Mouse (Mus musculus) right cerebral cortex, postnatal 4 days (tissue): ENCODE measurements around the gene Tmem91.

Source experiments
- DNase-seq: peaks from one replicate; pipeline ENCODE4 v3.0.0-alpha.2; 2022

Tmem91 gene

DNA sequence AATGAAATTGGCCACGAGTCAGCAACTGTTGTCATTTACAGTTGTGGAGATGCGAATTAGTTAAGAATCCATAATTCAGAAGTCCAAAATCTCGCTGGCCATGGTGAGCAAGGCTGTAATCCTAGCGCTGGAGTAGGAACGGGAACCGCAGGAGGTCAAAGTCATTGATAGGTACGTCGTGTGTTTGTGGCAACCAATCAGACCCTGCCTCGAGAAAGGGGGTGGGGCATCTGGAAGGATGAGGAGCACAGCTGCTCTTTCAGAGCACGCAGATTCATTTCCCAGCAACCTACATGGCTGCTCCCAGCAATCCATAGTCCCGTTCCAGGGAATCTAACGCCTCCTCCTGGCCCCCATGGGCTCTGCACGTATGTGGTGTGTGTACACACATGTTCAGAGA lies 24.9 kb upstream of the Tmem91 start:
- DNase-seq: no peak

DNA sequence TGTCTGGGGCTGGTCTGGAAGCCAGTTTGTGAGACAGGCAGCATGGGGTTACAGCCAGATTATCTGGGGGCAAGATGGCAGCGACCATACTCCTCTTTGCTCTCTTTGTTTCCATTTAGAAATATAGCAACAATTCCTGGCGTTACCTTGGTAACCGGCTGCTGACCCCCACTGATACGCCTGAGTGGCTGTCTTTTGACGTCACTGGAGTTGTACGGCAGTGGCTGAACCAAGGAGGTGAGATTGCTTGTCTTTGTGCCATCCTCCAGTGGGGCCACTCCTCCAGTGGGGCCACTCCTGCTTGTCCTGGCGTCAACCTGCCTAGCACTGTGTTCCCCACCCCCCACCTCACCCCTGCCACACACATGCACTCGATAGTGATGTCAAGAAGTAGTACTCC lies 19.1 kb upstream of the Tmem91 start:
- no peak for DNase-seq

DNA sequence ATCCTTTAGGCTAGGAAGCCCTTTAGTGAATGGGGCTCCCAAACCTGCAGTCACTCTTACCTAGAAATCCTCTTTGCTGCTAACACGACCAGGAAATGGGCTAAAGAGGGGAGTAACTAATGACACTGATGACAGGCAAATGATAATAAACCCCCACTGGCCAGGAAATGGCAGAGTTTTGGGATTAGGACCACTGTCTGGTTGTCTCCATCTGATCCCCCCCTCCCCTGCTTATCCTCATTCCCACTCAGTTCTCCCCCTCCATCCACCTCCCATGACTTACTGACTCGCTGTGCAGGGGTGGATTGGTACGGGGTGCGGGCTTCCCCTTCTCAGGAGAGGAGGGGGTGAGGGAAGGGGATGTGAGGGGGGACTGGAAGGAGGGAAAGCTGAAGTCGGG lies 15.1 kb upstream of the Tmem91 start:
- no peak for DNase-seq

DNA sequence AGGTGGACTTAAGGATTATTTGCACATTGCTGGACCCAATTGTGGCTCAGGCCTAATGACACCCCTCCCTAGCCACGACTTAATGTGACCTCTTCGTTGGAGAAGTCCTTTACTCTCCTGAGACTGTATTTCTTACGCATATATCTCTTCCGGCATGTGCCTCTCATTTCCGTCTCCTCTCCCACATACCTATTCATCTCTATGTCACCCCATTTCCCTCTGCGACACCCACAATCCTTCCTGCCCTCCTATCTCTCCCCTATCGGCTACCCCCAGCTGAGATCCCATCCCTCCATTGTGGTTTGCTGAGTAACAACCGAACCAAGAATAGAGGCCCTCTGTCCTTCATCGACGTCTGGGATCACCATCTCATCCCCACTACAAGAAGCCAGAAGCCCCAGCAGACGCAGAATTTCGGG lies 14.6 kb upstream of the Tmem91 start:
- no peak for DNase-seq

DNA sequence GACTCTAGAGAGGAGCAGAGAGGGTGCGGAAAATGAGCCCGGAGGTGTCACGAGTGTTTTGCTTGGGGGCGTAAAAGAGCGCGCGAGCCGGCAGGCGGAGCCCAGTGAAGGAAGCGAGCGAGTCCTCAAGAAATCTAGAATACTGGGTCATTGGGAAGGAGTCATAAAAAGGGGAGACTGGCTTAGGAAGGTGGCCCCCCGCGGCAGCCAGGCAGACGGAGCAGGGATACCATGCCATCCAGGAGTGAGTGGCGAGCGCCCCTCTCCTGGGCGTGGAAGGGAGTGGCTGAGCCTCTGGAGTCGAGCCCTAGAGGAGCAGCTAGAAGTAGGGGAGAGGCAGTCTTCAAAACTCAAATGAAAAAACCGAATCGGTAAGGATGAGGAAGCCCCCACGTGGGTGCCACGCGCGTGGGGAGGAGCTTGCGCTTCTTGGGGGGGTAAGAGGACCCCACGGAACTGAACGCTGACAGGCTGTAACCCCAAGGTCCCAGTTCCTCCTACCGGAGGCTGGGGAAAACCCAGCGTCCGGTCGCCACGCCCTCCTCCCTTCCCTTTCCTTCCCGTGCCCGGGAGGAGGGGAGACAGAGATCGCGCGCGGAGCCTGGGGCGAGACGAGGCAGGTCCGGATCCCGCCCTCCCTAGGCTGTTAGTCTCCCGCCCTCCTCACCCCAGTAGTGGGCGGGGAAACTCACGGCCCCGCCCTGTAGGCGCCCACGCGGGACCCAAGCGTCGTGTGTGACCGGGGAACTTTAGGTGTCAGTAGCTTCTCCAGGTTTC lies 14.0 kb upstream of the Tmem91 start:
- DNase-seq: no peak

DNA sequence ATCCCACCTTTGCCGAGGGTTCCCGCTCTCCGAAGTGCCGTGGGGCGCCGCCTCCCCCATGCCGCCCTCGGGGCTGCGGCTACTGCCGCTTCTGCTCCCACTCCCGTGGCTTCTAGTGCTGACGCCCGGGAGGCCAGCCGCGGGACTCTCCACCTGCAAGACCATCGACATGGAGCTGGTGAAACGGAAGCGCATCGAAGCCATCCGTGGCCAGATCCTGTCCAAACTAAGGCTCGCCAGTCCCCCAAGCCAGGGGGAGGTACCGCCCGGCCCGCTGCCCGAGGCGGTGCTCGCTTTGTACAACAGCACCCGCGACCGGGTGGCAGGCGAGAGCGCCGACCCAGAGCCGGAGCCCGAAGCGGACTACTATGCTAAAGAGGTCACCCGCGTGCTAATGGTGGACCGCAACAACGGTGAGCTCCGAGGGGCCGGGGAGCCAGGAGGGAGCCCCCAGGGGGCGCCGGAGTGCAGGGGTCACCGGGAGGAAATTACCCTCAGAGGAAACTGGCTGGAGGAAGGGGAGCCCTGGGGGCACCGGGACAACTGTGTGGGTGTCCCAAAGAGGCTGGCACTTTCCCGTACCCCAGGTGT lies 12.9 kb upstream of the Tmem91 start:
- no peak for DNase-seq

DNA sequence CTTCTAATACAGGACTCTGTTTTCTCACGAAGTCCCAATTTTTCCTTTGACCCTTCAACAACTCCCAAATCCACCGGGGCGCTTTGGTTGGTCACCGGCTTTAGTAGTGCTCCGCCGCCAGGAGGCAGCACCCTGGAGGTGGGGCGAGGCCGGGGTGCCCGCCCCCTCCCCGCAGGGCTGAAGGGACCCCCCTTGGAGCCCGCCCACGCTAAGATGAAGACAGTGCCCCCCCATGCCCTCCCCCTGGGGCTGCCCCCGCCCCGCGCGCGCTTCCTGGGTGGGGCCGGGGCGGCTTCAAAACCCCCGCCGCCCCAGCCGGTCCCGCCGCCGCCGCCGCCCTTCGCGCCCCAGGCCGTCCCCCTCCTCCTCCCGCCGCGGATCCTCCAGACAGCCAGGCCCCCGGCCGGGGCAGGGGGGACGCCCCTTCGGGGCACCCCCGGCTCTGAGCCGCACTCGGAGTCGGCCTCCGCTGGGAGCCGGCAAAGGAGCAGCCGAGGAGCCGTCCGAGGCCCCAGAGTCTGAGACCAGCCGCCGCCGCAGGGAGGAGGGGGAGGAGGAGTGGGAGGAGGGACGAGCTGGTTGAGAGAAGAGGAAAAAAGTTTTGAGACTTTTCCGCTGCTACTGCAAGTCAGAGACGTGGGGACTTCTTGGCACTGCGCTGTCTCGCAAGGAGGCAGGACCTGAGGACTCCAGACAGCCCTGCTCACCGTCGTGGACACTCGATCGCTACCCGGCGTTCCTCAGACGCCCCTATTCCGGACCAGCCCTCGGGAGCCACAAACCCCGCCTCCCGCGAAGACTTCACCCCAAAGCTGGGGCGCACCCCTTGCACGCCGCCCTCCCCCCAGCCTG lies 11.9 kb upstream of the Tmem91 start, which contains the start of gene Tgfb1:
Gene Tgfb1, plus strand, starts transcription at position 323 of the 852 bp plus-strand sequence.
- peak; percentile 46 for DNase-seq

DNA sequence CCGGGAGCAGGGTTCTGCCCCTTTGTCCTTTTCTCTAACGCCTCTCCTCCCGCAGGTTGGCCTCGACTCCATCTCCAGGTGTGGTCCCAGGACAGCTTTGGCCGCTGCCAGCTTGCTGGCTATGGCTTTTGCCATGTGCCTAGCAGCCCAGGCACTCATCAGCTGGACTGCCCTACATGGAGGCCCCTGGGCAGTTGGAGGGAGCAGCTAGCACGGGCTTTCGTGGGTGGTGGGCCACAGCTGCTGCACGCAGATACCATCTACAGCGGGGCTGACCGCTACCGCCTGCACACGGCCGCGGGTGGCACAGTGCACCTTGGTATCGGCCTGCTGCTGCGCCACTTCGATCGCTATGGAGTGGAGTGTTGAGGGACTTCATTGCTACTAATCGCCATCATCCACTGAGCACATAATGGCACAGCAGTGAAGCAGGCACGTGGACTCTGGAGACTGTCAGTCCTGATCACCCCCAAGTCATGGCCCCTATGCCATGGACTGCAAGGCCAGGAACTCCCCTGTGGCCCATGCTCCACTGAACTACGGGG lies 11.0 kb upstream of the Tmem91 start:
- DNase-seq: no peak

DNA sequence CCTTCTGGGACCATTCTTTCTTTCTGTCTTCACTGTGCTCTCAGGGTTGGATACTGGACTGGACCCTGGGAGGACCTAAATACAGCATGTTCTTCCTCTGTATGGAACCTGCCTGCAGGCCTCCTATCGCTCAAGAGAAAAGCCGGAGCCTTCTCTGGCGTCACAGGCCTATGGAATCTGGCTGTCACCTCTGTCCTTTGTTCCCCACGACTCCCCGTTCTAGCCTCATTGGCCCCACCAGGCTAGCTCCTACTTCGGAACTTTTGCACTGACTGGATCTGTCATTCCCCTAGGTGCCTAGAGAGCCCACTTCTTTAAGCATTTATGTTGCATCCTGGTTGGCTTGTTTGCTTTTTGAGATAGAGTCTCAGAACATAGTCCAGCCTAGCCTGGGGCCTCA lies 9.7 kb upstream of the Tmem91 start:
- DNase-seq: no peak

DNA sequence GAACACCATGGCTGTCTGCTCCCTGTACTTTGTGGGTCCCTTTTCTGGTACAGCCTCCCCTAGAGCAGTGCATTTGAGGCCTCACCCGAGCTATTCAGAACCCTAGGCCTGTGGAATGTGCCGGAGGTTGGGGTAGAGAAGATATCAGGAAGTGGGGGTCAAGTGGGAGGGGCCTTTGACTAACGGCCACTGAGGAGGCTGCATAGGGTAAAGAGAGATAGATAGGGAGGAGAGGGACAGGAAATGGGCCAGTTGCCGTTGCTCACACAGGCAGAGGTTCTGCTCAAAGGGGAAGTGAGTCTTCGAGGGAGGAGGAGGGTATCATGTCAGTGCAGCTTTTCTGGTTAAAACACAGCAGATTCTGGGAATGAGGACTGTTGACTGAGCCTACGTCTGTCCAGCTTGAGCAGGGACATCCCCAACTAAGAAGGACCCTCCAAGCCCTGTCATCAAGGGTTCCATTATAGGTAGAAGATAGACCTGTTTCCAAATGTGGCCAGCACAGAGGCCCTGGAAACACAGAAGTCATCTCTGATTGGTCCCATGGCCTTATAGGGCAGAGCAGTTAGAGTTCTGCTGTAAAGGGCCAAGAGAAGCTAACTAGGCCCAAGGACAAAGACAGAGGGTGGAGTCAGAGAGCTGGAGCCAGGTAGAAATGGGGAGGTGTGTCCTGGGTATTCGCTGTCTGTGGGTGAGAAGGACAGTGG lies 8.7 kb upstream of the Tmem91 start:
- no peak for DNase-seq

DNA sequence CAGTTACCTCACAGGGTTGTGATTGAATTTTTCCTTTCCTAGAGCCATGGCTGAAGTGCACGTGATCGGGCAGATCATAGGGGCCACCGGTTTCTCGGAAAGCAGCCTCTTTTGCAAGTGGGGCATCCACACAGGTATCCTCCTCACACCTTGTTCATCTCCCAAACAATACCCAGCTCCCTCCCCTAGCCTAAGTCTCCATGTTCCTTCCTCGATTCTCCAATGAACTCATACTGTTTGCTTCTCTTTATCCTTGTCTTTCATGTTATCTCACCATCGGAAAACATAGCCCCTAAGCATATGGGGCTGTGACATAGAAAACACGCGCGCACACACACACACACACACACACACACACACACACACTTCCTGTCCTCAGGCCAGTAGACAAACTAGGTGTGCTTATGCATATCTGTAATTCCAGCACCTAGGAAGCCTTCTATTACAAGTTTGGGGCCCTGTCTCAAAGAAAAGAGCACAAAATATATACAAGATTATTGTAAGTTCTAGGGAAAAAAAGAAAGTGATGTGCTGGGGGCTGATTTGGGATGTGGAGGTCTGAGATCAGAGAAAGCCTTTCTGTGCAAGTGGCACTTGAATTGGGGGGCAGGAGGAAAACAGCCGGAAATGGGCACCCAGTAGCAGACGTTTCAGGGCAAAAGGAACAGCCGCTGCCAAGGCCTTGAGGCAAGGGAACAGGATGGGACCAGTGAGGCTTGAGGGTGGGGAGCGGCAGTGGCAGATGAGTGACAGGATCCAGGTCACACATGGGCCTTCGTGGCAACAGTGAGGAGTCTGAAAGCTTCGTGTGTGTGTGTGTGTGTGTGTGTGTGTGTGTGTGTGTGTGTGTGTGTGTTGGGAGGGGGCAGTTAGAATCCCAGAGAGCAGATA lies 6.6 kb upstream of the Tmem91 start:
- DNase-seq: no peak

DNA sequence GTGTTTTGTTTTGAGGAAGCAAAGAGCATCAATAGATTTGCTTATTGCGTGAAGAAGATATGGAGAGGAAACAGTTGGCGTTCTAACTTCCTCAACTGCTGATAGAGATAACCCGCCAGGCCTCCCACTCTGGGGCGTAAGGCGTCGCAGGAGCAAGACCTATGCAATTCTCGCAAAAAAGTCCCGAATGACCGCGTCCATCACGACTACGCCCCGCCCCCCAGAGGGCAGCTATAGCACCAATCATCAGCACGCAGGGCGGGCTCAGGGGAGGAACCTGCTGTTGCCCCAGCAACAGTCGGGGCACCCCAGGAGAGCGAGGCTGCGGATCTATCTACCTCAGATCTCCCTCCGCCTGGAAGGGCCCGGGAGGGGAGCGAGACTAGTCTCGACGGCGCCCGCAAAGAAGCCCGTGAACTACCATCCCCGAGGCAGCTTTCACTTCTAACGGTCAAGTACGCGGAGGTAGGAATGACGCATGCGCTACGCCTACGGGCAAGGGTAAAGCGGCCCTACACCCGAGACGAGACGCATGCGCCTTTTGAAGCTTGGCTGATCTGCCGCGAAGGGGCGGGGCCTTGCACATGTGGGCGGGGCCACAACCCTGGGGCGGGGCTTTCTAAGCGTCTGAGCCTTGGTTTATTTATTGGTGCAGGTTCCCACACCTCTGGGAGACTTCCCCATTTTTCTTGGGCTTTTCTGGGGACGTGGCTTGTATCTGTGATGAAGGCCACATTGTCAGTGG lies 5.7 kb upstream of the Tmem91 start, which contains the start of gene B9d2:
Gene B9d2, plus strand, starts transcription at position 267 of the 745 bp plus-strand sequence.
- peak; percentile 92 for DNase-seq

DNA sequence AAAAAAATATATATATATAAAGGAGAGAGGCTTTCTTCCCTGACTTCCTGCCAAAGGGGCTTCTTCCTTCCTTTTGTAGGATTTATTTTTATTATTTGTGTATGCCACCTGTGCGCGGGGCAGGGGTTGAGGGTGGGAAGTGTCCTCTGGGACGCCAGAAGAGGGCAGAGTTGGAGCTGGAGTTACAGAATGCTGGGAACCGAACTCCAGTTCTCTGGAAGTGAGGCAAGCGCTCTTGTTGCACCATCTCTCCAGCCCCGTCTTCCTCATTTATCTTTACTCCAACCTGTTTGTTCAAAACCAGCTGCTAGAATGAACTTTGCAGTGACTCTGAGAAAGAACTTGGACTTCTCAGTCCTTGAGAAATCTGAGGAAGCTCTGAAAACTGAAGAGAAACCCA lies 5.0 kb upstream of the Tmem91 start:
- DNase-seq: no peak

DNA sequence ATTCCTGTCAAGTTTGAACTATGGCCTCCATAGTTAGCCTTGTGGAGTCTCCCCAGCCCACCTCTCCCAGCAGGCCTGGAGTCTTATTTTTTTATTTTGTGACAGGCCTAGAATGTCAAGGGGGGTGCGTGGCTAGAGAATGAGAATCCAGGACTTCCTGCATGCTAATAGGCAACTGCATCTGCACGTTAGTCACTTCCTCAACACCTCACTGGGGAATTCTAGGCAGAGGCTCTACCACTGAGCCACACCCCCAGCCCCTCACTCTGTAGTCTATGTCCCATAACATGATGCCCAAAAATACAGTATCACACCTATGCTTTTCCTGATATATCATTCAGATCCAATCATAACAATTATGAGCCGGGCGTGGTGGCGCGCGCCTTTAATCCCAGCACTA lies 2.0 kb upstream of the Tmem91 start:
- DNase-seq: no peak

DNA sequence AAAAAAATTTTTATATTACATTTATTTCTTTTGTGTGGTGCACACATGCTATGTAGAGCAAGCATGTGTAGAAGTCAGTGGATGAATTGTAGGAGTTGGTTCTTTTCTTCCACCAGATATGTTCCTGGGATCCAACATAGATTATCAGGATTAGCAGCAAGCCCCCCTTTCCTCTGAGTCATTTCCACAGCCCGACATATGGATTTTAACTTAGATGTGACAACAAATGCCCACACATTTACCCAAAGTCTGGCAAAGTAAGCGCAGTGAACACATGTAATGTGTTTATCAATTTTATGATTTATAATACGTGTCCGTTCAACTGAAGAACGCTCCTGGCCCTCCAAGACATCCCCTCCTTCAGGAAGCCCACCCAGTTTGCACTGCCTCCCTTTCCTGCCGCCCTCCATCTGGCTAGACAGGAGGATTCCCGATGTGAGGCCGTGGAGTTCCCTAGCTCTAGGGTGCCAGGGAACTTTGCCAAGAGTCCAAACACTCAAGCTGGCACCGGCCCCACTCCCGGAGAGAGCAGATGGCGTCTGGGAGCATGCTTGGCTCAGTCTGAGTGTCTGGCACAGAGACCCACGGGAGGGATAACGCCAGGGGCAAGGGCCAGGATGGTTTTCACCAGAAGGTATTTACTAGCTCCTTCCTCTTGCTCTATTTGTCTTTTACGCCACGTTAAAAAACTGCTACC lies 1.3 kb upstream of the Tmem91 start:
- DNase-seq: peak; percentile 97

DNA sequence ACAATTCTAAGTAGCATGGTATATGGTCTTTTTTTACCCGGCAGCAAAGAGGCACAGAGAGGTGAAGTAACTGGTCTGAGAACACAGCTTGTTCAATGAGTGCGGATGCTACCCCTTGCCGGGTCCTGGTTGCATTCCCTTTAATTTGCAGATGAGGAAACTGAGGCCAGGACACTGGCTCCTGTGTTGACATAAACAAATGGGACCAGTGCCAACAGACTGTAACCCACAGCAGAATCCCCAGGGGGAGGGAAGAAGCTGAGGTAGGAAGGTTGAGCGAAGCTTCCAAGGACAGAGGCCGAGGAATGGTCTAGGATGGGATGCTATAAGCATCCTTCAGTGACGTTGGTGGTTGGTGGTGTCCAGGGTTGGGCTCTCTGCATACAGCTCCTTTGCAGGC lies 439 bp upstream of the Tmem91 start:
- no peak for DNase-seq

DNA sequence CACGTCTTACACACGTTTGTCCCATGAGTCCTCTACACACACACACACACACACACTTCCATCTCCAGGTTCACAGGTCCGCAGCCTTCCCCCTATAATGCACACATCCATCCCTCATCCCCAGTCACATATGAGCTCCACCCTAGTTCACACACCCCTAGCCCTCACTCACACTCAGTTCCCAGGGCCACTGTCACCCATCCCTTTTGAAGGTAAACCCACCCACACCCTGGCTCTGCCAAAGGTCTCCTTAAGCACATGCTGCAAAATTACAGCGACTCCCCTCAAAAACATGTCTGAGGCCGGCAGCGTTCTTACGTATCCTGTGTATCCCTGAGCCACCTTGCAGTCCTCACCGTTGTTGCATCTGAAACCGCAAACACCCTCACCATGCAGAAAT lies 669 bp downstream of the Tmem91 start:
- DNase-seq: no peak

DNA sequence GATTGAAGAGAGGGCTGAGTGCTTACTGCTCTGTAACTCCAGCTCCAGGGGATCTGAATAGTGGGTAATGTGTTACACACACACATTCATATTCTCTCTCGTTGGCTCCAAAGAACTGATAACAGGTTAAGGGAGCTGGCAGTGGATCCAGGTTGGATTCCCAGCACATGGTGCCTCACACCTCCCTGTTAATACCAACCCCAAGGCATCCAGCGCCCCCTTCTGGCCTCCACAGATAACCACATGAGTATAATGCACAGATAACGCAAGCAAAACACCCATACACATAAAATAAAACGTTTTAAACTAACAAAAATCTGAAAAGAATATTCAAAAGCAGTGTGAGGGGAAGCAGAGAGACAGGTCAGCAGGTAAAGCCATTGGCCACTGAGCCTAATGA lies 2.5 kb downstream of the Tmem91 start:
- DNase-seq: no peak

DNA sequence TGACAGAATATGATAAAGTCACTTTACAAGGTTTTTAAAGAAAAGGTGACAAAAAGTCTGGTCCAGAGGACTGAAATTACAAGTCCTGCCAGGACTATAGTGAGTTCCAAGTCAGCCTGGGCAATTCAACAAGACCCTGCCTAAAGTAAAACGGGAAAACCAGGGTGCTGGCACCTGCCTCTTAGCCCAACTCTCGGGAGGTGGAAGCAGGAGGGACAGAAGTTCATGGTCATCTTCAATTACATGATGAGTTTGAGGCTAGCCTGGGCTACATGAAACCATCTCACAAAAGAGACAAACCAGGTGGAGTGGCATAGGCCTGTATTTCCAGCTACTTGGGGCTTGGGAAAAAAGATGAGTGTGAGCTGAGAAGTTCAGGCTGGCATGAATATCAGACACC lies 3.3 kb downstream of the Tmem91 start:
- DNase-seq: no peak

DNA sequence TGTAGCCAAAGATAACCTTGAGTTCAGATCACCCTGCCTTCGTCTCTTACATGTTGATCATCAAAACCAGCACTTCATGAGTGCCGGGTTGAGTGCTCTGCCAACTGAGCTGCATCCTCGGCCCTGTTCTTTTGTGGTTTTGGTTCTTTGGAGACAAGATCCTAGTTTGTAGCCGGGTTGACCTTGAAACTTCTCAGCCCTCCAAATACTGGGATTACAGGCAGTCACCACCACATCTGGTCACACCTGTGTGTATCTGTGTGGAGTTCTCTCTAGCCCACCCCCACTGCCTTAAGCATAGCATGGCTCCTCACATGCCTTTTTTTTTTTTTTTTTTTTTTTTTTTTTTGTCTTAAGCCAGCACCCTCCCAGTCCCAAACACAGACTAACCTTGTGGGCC lies 4.9 kb downstream of the Tmem91 start:
- no peak for DNase-seq
